Mouse (Mus musculus) monocyte, adult 5-6 weeks (primary cell): ENCODE measurements around the gene Fbxw27. TPM values are rescaled to one million over a fixed set of nuclear protein-coding genes. Genes with fewer than 3 reads are reported as not detected.

ENCODE experiments used
- total RNA-seq: library from RNA; stranded (forward); fragments of 200-1000, 200-491, 200-594 nt; gene quantifications from 3 replicates; pipeline ENCODE4 v1.2.3, GENCODE M21; 2017

The Fbxw27 gene
- total RNA-seq, 1 experiment from 2014 or later = not detected

Other genes with a start within 250 kb of the Fbxw27 start
- gene Fbxw15, start 222.4 kb downstream of the Fbxw27 start, total RNA-seq = not detected in 3 replicates
- not detected in 3 replicates for gene Fbxw24, start 164.6 kb downstream of the Fbxw27 start, total RNA-seq
- not detected in 3 replicates for gene Fbxw25, start 126.0 kb downstream of the Fbxw27 start, total RNA-seq
- not detected in 3 replicates for gene Fbxw18, start 88.0 kb downstream of the Fbxw27 start, total RNA-seq
- not detected in 3 replicates for gene Fbxw26, start 44.6 kb downstream of the Fbxw27 start, total RNA-seq
- not detected in 3 replicates for gene Spink8, start 21.6 kb upstream of the Fbxw27 start, total RNA-seq
- gene Nme6, start 42.1 kb upstream of the Fbxw27 start, total RNA-seq = 1.7 to 2.1 TPM in 2 of 3 replicates, not detected in the other
- gene Camp, start 58.9 kb upstream of the Fbxw27 start, total RNA-seq = not detected in 3 replicates
- gene Cdc25a, start 84.9 kb upstream of the Fbxw27 start, total RNA-seq = 4.2 to 9.1 TPM (median 8.0 TPM) in 3 replicates
- gene Map4, start 140.8 kb upstream of the Fbxw27 start, total RNA-seq = 43.2 to 82.6 TPM (median 44.6 TPM) in 3 replicates